Mouse (Mus musculus): Measurements from ENCODE around the gene Kcnrg. TPM values are rescaled to one million over a fixed set of nuclear protein-coding genes. Genes with fewer than 3 reads are reported as not detected.
"Not testable (repeated sequence)": the region's sequence is repeated elsewhere in the genome, so short reads cannot be mapped to it uniquely, and the experiment has no call there.

The Kcnrg gene
- 0.51 and 0.73 TPM in 2 replicates for polyA plus RNA-seq (2012; rRNA removed)

DNA sequence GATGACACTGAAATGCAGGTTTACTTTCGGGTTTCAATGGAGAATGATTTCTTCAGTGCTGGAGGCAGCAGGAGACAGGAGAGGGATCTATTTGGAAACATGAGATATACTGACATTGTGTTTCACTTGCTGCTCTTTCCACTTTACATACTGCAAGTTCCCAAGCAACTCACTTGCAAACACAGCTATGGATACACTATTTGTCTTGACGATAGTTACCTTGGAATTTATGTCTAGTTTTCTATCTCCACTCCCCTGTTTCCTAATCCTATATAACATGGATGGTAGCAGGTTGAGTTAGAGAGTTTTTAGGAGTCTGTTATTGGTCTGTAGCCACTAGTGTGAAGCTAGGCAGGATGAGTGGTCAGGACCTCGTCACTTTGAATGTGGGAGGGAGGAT is at the start of gene Kcnrg:
Kcnrg (plus strand) TSS at position 301 of the 400 bp plus-strand sequence.
- no peaks in the 10 kb centered on the region for H3K4me1 ChIP-seq (ENCODE audit: control insufficient read depth, insufficient read depth, low read length)
- DNase-seq, result no peak
- TF ChIP-seq POLR2A (IDR thresholded peaks at IDR 0.05; ENCODE audit: borderline replicate concordance, insufficient read depth, low read length) (no peak), CTCF (IDR thresholded peaks at IDR 0.05; ENCODE audit: borderline replicate concordance, insufficient read depth, low read depth, low read length) (no peak)
- no peak within 1 kb of the TSS for H3K27ac ChIP-seq (ENCODE audit: insufficient read depth, low read length)
- H3K4me3 ChIP-seq (replicated peaks; ENCODE audit: insufficient read depth, low read depth, low read length), result no peak within 1 kb of the TSS
- no peaks in the 10 kb centered on the region for H3K27me3 ChIP-seq (ENCODE audit: control insufficient read depth, insufficient read depth, low read length)
- WGBS, result 87% methylated on average over 3 of the region's 3 CpGs

DNA sequence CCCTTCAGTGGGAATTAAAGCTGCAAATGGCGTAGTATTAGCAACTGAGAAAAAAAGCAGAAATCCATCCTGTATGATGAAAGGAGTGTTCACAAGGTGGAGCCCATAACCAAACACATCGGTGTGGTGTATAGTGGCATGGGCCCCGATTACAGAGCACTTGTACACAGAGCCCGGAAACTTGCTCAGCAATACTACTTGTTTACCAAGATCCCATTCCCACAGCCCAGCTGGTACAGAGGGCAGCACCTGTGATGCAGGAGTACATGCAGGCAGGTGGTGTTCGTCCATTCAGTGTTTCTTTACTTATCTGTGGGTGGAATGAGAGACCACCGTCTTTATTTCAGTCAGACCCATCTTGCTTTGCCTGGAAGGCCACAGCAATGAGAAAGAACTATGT is 48.4 kb upstream of the Kcnrg start:
- no peaks in the 10 kb centered on the region for H3K27me3 ChIP-seq (ENCODE audit: control insufficient read depth, insufficient read depth, low read length)
- peaks cover 4% of the 10 kb centered on the region for H3K4me1 ChIP-seq (ENCODE audit: control insufficient read depth, insufficient read depth, low read length)
- no peak overlapping the region for H3K4me3 ChIP-seq (replicated peaks; ENCODE audit: insufficient read depth, low read depth, low read length)
- WGBS, result 96% methylated on average over 6 of the region's 6 CpGs
- H3K27ac ChIP-seq (ENCODE audit: insufficient read depth, low read length), result no peak overlapping the region
- no peak for TF ChIP-seq POLR2A (IDR thresholded peaks at IDR 0.05; ENCODE audit: borderline replicate concordance, insufficient read depth, low read length)
- TF ChIP-seq CTCF (IDR thresholded peaks at IDR 0.05; ENCODE audit: borderline replicate concordance, insufficient read depth, low read depth, low read length), result no peak
- no peak for DNase-seq

DNA sequence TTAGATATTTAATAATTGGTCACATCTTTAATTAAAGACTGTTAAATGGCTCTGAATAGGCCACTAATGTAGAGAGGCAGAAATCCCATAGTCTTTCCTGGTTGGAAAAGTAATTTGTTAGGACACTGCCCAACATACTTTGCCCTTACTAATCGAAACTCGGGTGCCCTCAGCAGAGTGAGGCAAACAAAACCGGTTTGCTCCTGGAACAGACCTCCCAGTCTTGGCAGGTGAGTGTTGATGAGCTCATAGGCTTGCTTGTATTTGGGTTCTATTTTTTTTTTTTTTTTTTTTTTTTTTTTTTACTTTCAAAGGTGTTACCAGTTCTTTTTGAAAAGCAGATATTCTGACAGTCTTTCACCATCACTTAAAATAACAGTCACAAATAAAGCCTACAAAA is 47.4 kb upstream of the Kcnrg start:
- Histone ChIP-seq H3K27ac (ENCODE audit: insufficient read depth, low read length) (no peak overlapping the region), H3K4me3 (replicated peaks; ENCODE audit: insufficient read depth, low read depth, low read length) (no peak overlapping the region), H3K4me1 (ENCODE audit: control insufficient read depth, insufficient read depth, low read length) (no peaks in the 10 kb centered on the region; the same call in 1 of the 2 replicates), H3K27me3 (ENCODE audit: control insufficient read depth, insufficient read depth, low read length) (no peaks in the 10 kb centered on the region; the same call in 1 of the 2 replicates)
- DNase-seq, result no peak
- WGBS, result 74% methylated on average over 3 of the region's 3 CpGs
- TF ChIP-seq CTCF (IDR thresholded peaks at IDR 0.05; ENCODE audit: borderline replicate concordance, insufficient read depth, low read depth, low read length), result no peak
- no peak for TF ChIP-seq POLR2A (IDR thresholded peaks at IDR 0.05; ENCODE audit: borderline replicate concordance, insufficient read depth, low read length)

DNA sequence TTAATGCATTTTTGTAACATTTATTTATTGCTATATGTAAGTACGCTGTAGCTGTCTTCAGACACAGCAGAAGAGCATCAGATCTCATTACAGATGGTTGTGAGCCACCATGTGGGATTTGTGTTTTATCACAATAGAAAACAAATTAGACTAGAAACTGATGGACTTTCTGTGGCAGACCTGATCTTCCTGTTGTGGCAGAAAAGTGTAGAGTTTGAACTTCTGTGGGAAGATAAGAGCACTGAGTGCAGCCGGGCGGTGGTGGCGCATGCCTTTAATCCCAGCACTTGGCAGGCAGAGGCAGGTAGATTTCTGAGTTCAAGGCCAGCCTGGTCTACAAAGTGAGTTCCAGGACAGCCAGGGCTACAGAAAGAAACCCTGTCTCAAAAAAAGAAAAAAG is 41.0 kb upstream of the Kcnrg start:
- not testable (repeated sequence) for H3K27ac ChIP-seq (ENCODE audit: insufficient read depth, low read length); H3K4me1 ChIP-seq (ENCODE audit: control insufficient read depth, insufficient read depth, low read length); H3K27me3 ChIP-seq (ENCODE audit: control insufficient read depth, insufficient read depth, low read length); DNase-seq; H3K4me3 ChIP-seq (replicated peaks; ENCODE audit: insufficient read depth, low read depth, low read length)
- 91% methylated on average over 4 of the region's 4 CpGs for WGBS

DNA sequence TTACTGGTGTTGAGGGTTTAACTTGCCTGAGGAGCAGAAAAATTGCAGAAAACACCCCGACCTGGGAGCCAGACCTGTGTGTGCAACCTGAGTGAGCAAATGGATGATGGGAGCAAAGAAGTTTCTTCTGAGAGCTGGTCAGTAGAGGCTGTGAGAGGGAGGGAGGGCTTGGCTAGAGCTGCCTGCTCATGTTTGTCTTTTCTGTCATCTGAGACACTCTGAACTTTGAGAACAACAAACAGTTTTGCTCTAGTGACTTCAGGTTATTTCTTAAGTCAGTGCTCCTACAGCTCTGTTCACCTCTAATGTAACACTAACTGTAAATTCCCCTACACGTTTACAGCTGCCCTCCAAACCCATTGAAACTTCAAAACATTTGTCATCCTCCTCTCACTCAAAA is 37.9 kb upstream of the Kcnrg start:
- 66% methylated on average over 2 of the region's 2 CpGs for WGBS
- Histone ChIP-seq H3K27ac (ENCODE audit: insufficient read depth, low read length) (no peak overlapping the region), H3K27me3 (ENCODE audit: control insufficient read depth, insufficient read depth, low read length) (no peaks in the 10 kb centered on the region; the same call in 1 of the 2 replicates), H3K4me3 (replicated peaks; ENCODE audit: insufficient read depth, low read depth, low read length) (no peak overlapping the region), H3K4me1 (ENCODE audit: control insufficient read depth, insufficient read depth, low read length) (no peaks in the 10 kb centered on the region)
- TF ChIP-seq CTCF (IDR thresholded peaks at IDR 0.05; ENCODE audit: borderline replicate concordance, insufficient read depth, low read depth, low read length), result no peak
- no peak for TF ChIP-seq POLR2A (IDR thresholded peaks at IDR 0.05; ENCODE audit: borderline replicate concordance, insufficient read depth, low read length)
- DNase-seq, result no peak

DNA sequence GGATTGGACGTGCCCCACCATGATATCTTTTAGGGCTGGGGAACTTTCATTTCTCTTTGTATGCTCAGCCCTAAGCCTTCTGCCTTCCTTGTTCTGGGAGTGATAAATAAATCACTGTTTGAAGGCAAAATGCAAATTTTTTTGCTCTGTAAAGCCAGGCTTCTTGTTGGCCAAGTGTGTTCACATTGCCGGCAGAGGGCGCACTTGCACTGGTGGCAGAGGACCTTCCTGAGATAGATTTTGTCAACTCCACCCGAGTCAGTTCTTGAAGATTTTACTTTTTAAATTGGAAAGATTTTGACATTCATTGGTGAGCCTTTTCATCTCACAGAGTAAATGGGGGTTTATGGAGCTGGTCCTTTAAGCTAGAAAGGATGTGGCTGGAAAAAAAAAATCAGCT is 35.9 kb upstream of the Kcnrg start:
- no peak overlapping the region for H3K4me3 ChIP-seq (replicated peaks; ENCODE audit: insufficient read depth, low read depth, low read length)
- DNase-seq, result peak; percentile 70 to 81
- H3K4me1 ChIP-seq (ENCODE audit: control insufficient read depth, insufficient read depth, low read length), result no peaks in the 10 kb centered on the region
- H3K27me3 ChIP-seq (ENCODE audit: control insufficient read depth, insufficient read depth, low read length), result no peaks in the 10 kb centered on the region
- peak; percentile 88 for TF ChIP-seq CTCF (IDR thresholded peaks at IDR 0.05; ENCODE audit: borderline replicate concordance, insufficient read depth, low read depth, low read length)
- no peak for TF ChIP-seq POLR2A (IDR thresholded peaks at IDR 0.05; ENCODE audit: borderline replicate concordance, insufficient read depth, low read length)
- H3K27ac ChIP-seq (ENCODE audit: insufficient read depth, low read length), result no peak overlapping the region
- 16% methylated on average over 4 of the region's 4 CpGs for WGBS

DNA sequence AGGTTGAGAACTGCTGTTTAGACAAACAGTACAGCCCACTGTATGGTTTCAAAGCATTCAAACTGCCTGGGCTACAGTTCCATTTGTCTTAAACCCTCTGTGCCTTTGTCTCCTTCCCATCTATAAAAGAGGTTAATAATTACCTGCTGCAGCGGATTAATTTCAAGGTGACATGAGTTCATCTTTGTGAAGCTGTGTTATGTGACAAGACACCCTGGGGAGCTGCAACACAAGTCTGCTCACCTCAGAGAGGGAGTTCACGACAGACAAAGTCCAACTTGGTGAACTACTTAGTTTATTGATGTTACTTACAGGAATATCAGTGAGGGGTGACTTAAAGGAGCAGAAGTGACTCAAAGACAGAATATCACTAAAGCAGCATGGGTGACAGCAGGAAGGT is 35.1 kb upstream of the Kcnrg start:
- no peak for DNase-seq
- H3K27ac ChIP-seq (ENCODE audit: insufficient read depth, low read length), result no peak overlapping the region
- no peaks in the 10 kb centered on the region for H3K27me3 ChIP-seq (ENCODE audit: control insufficient read depth, insufficient read depth, low read length)
- no peaks in the 10 kb centered on the region for H3K4me1 ChIP-seq (ENCODE audit: control insufficient read depth, insufficient read depth, low read length)
- TF ChIP-seq CTCF (IDR thresholded peaks at IDR 0.05; ENCODE audit: borderline replicate concordance, insufficient read depth, low read depth, low read length), result no peak
- no peak for TF ChIP-seq POLR2A (IDR thresholded peaks at IDR 0.05; ENCODE audit: borderline replicate concordance, insufficient read depth, low read length)
- WGBS, result 77% methylated on average over 2 of the region's 2 CpGs
- H3K4me3 ChIP-seq (replicated peaks; ENCODE audit: insufficient read depth, low read depth, low read length), result no peak overlapping the region

DNA sequence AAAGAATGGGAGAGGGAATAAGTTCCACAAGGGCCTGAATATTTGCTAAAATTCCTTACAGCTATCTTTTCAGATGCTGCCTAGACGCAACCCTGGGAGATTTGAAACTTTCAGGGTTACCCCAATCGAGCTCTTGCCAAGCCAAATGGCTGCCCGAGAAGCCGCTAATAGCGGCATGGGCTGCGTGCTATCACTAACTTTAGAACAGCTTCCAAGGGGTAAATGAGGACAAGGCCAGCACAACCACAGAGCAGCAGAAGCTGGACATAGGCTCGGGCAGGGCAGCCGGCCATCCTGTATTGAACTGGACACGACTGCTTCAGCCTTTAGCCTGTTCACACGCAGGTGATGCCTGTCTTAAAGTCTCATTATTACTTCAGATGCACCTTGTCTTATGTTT is 32.2 kb upstream of the Kcnrg start:
- TF ChIP-seq POLR2A (IDR thresholded peaks at IDR 0.05; ENCODE audit: borderline replicate concordance, insufficient read depth, low read length) (no peak), CTCF (IDR thresholded peaks at IDR 0.05; ENCODE audit: borderline replicate concordance, insufficient read depth, low read depth, low read length) (no peak)
- no peak overlapping the region for H3K4me3 ChIP-seq (replicated peaks; ENCODE audit: insufficient read depth, low read depth, low read length)
- no peaks in the 10 kb centered on the region for H3K27me3 ChIP-seq (ENCODE audit: control insufficient read depth, insufficient read depth, low read length)
- H3K27ac ChIP-seq (ENCODE audit: insufficient read depth, low read length), result no peak overlapping the region
- H3K4me1 ChIP-seq (ENCODE audit: control insufficient read depth, insufficient read depth, low read length), result no peaks in the 10 kb centered on the region
- 73% methylated on average over 10 of the region's 10 CpGs for WGBS
- DNase-seq, result no peak

All from cerebellum, adult 2 months (tissue).